Mouse (Mus musculus) embryo, embryonic 11.5 days (tissue): ENCODE data around the gene Ggn.
A peak's percentile ranks its signal among the peaks of the same experiment; 100 is the strongest.
"Not testable (repeated sequence)": the region's sequence is repeated elsewhere in the genome, so short reads cannot be mapped to it uniquely, and the experiment has no call there.

ENCODE experiments used
- DNase-seq: peaks from one replicate; pipeline ENCODE4 v3.0.0-alpha.2; 2012; ENCODE audit warnings: low read depth, low spot score

Gene Ggn

DNA sequence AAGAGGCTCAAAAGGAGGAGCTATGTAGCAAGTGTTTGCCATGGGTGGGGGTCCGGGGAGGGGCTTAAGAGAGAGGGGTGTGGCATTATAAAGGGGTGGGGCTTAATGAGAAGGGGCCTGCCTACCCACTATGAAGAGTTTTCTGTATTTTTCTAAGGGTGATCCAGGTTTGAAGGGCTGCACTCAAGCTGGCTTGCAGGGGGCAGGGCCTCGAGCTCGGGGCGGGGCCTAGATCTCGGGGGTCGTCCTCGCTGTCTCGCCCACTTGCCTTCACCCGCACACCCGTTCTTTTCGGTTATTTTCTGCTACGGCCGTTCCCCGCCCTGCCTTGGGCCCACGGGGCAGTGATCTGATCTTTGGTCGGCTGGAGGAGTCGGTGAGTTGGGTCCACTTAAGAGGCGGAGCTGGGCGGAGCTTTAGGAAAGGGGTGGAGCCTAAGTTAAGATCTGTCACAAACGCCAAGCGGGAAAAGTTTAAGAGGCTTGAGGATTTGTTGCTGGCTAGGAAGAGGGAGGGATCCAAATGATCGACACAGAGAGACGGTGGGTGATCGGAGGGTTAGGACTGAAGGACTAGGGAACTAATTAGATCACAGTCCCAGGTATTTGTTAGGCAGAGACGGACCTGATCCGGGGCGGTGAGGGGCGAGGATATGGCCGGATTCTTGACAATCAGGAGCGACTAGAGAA lies at the start of gene Ggn, which contains the start of gene Spred3:
Ggn (plus strand) TSS at position 145 of the 689 bp plus-strand sequence.
Spred3 (minus strand) TSS at position 346 of the 689 bp plus-strand sequence.
- DNase-seq, result peak; percentile 44

DNA sequence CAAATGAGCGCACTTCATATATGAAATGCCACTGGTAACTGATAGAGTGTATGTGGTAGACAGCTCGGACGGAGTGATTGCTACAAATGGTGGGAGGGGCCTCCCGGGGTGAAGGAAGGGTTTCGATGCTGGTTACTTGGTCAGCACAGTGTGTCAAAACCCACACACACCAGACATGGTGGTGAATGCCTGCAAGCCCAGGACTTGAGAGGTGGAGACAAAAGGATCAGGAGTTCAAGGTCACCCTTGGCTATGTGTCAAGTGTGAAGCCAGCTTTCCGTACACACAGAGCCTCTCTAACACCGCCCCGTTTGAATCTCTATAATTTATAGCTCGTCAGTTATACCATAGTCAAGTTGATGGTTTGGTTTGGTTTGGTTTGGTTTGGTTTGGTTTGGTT lies 47.2 kb upstream of the Ggn start:
- DNase-seq, result no peak

DNA sequence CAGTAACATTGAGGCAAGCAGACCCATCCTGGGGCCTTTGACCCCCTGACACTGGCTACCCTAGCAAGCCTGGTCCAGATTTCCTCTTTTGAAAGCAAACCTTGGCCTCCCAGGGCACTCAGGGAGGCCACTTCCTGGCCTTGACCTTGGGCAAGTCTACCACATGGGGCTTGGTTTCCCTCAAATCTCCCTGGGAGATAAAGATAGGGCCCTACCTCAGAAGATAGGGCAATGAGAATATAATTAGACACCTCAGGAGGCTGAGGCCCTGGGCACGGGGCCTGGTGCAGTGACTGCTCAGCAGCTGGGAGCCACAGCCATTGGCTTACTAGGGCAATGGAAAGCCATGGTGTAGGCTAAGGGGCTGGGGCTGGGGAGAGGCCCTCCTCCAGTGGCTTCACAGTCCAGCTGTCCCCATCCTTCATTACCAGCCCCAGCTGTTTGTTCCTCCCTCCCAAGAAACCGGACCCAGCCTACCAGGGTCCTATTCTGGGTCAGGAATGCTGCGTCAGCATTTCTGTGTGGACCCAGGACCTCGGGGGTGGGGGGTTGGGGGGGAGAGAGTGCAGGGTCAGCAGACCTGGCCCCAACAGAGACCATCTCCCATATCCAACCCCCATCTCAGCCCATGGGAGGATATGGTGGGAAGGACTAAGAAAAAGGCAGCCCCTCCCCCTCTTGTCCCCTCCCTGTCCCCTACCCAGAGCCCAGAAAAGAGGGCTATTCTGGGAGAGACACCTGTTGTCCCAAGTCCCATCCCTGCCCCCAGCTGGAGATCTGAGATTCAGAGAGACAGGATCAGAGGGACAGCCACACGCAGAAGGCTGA lies 46.3 kb upstream of the Ggn start:
- no peak for DNase-seq

DNA sequence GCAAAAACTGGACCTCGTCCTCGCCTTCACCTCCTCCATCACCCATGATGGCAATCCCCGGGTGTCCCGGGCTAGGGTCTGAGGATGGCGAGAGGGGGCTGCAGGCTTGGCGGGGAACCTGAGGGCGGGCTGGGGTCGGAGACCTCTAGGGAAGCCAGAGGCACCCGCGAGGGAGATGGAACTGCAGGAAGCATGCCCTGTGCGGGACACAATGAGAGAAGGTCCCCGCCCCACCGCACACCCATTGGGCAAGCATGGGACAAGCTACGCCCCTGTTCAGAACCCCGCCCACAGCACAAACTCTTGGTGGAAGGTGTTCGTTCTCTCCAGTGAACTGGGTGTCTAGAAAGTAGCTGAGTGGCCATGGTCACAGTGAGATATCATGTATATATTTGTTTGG lies 45.0 kb upstream of the Ggn start, which contains the start of gene Ryr1:
Ryr1 (minus strand) TSS at position 210 of the 400 bp plus-strand sequence.
- DNase-seq, result peak; percentile 56

DNA sequence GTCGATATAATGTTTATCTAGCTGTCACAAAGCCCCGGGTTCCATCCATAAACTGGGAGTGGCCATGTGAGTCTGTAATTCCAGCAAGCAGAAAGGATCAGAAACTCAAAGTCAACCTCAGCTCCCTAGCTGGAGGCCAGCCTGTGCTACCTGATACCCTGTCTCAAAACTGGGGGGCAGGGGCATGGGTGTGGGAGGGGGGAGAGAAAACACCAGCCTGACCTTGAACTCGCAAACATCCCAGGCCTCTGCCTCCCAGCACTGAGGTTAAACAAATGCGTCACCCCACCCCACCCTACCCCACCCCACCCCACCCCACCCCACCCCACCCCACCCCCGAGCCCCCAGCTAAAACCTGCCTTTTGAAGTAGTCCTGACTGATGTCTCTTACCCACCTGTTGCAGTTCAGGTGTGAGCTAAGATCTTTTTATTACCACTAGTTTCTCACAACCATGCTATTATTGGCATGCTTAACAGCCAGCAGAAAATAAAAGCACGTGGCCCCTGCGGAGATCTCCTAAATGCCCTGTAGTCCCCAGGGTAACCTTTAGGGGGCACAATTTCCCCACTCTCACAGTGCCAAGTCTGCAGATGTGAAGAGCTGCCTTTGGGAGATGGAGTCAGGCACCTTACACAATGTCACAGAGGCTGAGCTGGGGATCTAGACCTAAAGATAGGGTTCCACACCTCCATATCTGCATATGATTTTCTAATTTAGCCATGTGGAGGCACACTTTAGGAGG lies 43.7 kb upstream of the Ggn start:
- DNase-seq, result no peak

DNA sequence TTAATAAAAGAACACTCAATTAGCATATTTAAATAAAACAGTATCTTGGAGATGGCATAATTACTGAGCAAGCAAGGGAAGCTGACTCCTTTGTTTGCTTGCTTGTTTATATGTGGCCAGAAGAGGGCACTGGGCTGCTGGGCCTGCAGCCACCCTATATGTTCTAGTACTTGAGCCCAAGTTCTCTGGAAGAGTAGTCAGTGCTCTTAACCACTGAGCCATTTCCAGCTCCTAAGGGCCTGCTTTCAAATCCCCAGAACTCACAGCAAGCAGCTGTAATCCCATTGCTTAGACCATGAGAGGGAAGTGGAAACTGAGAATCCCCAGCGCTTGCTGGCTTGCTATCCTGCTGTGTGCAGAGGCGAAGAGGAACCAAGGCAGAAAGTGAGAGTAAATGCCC lies 41.3 kb upstream of the Ggn start:
- no peak for DNase-seq

DNA sequence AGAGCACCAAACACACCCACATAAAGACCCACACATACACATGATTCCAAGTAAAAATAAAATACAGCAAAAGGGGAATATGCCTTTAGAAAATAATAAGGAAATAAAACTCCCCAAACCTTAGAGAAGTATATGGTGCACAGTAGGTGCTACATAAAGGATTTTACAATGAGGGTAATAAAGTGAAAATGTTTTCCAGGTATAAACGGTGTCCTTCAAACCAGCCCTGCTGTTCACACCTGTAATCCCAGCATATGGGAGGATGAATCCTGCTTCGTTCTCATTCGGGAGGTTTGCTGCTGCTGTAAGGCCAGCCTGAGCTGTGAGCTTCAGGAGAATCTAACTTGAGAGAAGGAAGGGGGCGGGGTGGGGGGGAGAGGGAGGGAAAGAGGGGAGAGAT lies 35.8 kb upstream of the Ggn start:
- no peak for DNase-seq

DNA sequence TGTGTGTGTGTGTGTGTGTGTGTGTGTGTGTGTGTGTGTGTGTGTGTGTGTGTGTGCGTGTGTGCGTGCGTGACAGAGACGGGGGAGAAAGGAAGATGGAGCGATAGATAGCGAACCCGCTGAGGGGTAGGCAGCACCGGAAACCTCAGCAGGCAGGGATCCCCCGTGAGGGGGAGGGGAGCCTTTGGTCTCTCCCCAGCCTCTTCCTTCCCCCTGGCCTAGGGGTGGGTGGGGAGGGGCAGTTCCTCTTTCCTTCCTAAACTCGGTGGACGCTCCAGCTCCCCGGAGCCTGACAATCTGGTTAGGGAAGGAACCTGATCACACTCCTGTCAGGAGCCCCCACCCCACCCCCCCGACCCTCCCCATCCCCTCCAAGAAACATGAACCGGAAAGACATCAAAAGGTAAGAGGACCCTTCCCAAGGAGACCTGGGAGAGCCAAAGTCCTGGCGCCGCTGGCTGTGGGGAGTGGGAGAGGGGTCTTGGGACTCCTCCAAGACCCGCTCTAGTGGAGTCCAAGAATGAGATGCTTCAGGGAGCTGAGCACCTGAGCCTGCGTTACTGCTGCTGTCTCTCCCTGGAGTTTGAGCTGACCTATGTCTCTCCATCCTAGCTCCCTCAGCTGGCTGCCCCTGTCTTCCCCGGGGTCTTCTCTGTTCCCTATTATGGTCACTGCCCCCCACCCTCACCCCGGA lies 35.2 kb upstream of the Ggn start, which contains the start of gene Rasgrp4:
Rasgrp4 (plus strand) TSS at position 159 of the 694 bp plus-strand sequence.
- no peak for DNase-seq

DNA sequence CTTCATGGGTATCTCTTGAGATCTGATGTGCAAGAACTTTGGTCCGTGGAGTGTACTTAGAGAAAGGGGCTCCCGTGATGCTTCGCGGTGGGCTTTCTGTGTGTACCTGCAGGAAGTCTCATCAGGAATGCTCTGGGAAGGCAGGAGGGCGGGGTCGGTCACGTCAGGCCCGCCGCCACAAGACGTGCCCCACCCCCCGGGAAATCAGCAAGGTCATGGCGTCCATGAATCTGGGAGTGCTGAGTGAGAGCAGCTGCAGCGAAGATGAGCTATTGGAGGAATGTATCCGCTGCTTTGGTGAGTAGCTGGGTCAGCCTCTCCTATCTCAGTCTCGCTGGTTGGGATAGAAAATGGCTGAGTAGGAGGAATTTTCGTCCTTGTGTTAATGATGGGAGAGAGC lies 32.6 kb upstream of the Ggn start:
- no peak for DNase-seq

DNA sequence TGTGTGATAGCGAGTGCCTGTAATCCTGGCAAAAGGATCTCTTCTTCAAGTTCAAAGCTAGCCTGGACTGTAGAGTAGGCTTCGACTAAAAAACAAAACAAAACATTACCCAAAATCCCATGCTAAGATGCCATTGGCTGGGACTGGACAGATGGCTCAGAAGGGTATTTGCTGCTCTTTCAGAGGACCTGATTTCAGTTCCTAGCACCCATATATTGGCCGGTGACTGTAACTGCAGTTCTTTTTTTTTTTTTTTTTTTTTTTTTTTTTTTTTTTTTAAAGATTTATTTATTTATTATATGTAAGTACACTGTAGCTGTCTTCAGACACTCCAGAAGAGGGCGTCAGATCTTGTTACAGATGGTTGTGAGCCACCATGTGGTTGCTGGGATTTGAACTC lies 30.8 kb upstream of the Ggn start:
- not testable (repeated sequence) for DNase-seq

DNA sequence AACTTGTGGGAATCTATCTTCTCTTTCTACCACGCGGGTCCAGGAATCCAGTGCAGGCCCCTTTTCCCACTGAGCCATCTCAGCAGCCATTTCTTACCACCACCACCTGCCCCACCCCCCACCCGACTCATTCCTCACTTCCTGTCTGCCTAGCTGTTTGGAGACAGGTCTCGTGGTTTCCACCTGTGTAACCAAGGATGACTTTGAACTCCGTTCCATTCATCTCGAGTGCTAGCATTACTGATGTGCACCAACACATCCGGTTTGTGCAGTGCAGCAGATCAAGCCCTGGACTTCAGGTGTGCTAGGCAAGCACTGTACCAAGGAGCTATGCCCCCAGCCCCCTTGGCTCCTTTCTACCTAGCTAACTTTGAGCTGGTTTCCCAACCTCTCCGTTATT lies 28.6 kb upstream of the Ggn start:
- no peak for DNase-seq

DNA sequence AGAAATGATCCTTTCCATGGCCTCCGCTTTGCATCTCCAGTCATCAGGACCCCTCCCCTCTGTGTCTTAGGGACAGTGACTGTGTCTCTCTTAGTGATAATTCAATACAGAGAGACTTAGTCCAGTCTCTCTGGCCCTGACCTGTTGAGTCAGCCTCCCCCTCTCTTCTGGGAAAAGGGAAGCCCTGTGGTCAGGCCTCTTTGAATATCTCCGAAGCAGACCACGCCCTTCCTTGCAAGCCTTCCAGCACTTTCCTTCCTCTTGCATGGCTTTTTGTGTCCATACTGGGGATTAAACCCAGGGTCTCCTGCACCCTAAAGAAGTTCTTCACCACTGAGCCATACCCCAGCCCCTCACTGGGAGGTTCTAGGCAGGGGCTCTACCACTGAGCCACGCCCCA lies 26.0 kb upstream of the Ggn start:
- no peak for DNase-seq

DNA sequence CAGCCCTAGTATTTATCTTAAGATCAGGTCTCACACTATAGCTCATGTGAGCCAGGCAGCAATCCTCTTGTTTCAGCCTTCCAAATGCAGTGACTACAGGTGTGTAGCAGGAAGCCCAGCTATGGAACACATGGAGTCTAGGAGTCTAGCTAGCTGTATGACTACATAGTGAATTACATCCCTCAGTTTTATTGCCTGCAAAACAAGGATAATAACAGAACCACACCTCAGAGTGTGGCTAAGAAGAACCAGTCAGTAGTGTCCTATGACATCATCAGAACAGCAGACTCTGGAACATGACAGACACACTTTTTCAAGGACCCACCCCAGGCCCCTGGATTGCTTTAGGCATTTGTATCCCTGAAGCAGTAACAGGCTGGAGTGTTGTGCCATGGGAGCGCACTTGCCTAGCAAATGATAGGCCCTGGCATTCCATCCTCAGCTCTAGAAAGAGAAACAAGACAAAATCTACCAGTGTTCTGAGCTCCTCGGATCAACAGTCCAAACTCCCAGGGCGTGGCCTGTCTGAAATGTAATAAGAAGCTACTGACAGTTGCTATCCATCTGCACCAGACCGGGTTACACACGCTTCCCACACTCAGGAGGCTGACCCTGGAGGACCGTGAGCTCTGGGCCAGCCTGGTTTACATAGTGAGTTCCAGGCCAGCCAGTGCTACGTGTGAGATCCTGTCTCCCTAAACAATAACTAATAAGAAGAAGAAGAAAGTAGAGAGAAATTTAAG lies 23.2 kb upstream of the Ggn start:
- DNase-seq, result no peak

DNA sequence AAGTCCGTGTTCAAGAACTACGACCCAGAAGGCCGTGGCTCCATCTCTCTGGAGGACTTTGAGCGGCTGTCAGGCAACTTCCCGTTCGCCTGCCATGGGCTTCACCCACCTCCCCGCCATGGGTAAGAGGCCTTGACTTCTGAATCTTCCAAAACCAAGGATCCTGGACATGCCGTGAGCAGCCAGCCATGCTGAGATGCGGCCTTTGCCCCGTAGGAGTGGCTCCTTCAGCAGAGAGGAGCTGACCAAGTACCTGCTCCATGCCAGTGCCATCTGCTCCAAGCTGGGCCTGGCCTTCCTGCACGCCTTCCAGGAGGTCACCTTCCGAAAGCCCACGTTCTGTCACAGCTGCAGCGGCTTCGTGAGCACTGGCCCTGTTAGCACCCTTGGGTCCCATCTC lies 21.2 kb upstream of the Ggn start:
- no peak for DNase-seq

DNA sequence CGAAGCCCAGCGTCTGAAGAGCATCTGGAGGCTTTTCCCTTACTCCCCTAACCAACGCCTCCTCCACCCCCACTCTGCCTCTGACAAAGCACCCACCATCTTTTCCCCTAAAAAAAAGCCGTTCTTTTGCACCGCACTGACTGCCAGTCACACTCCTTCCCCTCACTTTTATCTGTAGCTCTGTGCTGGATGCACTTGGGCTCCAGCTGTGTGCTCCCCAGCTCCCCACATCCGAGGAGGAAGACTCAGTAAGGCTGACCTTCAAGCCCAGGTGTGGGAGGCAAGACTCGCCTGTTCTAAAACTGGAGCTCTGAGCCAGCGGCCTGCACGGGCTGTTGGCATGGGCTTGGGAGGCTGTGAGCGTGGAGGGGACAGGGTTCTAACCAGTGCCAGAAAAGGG lies 18.5 kb upstream of the Ggn start:
- DNase-seq, result no peak

DNA sequence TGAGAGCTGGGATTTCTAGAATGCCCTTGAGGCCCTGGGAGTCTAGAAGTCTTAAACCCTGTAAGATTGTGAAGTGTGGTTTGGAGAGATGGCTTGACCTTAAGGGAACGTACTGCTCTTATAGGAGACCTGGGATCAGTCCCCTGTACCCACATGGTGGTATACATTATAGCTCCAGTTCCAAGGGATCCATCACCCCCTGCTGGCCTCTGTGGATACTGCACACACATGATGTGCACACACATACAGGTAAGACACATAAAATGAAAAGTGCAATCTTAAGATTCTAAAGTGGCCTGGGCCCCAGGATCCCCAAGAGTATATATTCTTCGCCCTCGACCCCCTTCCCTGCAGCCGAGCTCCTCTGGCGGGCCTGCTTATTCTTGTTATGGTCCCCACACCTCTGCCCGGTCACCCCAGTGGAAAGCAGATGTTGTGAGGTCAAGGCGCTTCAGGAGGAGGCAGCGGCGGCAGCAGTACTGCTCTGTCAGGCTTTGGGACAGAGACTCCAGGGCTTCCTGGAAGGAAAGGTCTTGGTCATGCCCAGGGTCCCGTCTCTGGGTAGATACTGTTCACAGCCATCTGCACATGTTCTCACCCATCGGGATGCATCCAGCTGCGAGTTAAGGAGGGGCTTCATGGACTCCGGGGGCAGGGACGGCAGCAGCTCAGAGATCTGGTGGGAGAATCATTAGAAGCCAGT lies 15.8 kb upstream of the Ggn start:
- no peak for DNase-seq

DNA sequence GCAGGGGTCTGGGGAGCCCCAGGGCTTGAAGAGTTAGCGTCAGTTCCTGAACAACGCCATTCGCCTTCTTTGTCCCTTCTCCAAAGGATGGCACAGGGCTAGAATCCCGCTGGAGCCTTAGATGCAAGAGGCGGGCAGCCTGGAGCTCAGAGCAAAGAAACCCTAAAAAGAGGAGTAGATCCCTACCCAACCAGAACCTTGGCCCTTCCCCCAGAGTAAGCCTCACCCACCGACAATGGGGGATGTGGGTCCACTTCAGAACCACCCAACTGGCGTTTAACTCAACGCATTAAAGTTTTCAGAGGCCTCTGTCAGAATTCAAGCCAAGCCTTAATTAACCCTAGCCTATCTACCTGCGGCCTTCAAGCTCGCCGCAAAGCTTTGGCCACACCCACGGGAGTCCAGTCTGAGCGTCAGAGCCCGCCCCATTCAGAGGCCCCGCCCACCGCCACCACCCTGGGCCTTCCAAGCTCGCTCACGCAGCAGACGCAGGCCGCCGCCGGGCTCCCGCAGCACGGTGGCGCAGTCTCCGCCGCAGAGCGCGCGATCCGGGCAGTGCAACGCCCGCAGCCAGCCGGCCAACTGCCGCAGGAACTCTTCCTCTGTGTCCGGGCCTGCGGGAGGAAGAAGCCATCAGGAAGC lies 14.7 kb upstream of the Ggn start:
- peak; percentile 73 for DNase-seq

DNA sequence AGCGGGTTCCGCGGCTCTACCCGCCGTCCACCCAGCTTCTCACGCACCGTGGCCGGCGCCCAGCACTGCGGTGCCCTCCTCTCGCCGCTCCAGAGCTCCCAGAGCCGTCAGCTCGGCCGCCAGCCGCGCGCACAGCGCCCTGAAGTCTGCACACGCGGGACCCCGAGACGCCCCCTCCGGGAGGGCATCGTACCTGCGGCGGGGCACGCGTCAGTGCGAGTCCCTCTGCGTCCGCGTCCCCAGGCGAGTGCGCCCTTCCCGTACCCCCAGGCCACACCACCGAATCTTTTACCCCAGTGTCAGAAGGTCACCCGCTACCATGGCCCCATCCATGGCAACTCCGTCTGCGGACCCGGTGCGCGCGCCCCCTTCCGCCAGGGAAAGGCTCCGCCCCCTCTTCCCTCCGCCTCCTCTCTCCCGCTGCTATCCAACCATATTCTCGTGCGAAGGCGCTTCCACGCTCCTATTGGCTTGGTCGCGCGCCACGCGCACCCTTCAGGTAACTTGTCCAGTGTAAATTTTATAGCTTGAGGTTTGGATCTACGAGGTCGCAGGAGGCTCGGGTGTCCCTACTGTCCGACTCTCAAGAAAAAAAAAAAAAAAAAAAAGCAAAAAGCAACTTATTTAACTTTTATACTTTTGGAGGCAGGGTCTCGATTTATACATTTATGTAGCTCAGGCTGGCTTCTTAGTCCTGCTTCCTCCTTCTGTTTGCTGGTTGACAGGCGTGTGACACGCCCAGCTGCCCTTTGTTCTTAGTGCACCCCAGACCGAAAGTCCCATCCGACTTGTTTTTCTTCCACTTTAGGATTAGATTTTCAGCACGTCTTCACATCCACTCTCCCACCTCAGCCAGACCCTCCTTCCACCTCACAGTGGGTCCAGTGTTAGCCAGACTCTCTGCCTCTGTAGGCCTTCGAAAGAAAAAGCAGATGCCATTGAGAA lies 13.9 kb upstream of the Ggn start, which contains the start of gene Fam98c:
Fam98c (minus strand) TSS at position 397 of the 945 bp plus-strand sequence.
- DNase-seq, result peak; percentile 67
